Mouse (Mus musculus): ENCODE results near the gene 1700003E16Rik. TPM values are rescaled to one million over a fixed set of nuclear protein-coding genes. Genes with fewer than 3 reads are reported as not detected.

1700003E16Rik gene
- polyA plus RNA-seq, 1 experiment from 2014 or later, result 2.1 TPM

DNA sequence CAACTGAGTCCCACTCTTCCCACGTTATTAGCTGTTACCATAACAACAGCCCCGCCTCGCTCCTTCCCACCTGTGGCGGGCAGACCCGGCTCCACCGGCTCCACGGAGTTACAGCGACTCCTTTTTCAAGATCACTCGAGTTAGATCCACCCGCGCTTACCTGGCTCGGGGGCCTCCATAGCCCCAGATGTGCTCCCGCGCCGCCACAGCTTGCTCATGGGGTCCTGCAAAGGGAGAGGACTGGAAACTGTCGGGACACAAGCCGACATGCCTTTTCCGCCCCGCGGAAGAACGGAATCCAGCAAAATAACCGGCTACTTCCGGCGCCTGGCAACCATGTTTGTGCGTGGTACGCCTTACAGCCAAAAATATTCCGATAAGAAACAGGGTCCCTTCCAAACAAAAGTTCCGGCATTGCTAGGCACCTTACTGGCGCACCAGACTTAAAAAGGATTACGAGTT lies 31.3 kb upstream of the 1700003E16Rik start:
- Histone ChIP-seq H3K27ac (ENCODE audit: low read length) (peak overlapping the region; percentile 62; the same call in 1 of the 2 replicates), H3K4me2 (ENCODE audit: low read depth, low read length) (peak overlapping the region; percentile 85)
- WGBS, result 0% methylated on average over 30 of the region's 30 CpGs

DNA sequence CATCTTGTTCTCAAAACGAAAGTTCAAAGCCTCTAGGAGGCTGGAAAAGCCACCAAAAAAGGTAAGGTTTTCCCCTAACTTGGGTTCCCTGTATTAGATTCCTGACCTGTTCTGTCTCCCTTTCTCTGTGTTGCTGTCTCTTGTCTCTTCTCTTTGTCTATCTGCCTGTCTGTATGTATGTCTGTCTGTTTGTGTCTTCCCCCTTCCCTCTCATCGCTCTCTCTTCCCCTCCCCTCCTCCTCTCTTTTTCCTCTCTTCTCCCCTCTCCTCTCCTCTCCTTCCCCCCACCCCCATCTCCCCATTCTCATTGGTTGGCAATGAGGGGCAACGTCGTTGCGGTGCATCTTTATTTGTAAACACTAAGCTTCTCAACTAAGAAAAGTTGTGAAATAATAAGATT lies 30.9 kb upstream of the 1700003E16Rik start, which contains the start of gene Ino80b:
Gene Ino80b (minus strand): TSS at position 101 of the 400 bp plus-strand sequence.
- Histone ChIP-seq H3K27me3 (ENCODE audit: control insufficient read depth, insufficient read depth, low read length) (no peaks in the 10 kb centered on the region), H3K4me2 (ENCODE audit: low read depth, low read length) (peak within 1 kb of the TSS; percentile 85), H3K27ac (ENCODE audit: low read length) (peak within 1 kb of the TSS; percentile 62; the same call in 1 of the 2 replicates), H3K4me1 (ENCODE audit: control insufficient read depth, insufficient read depth, low read length) (peaks cover 25% of the 10 kb centered on the region), H3K36me3 (ENCODE audit: control insufficient read depth, insufficient read depth, low read length) (no peaks in the 10 kb centered on the region), H3K4me3 (replicated peaks; ENCODE audit: low read length) (peak within 1 kb of the TSS; percentile 80), H3K9me3 (replicated peaks; ENCODE audit: control insufficient read depth, low read length) (no peaks in the 10 kb centered on the region), H3K9ac (ENCODE audit: low read length) (peak within 1 kb of the TSS; percentile 87)
- WGBS, result 20% methylated on average over 5 of the region's 5 CpGs
- ATAC-seq (ENCODE audit: insufficient read depth, low FRiP score), result no peak

More for the DNA sequence above, 31.3 kb upstream of the 1700003E16Rik start:
- Histone ChIP-seq H3K9me3 (replicated peaks; ENCODE audit: control insufficient read depth, low read length) (no peaks in the 10 kb centered on the region), H3K4me1 (ENCODE audit: control insufficient read depth, insufficient read depth, low read length) (peaks cover 29% of the 10 kb centered on the region), H3K36me3 (ENCODE audit: control insufficient read depth, insufficient read depth, low read length) (no peaks in the 10 kb centered on the region), H3K4me3 (replicated peaks; ENCODE audit: low read length) (peak overlapping the region; percentile 80), H3K27me3 (ENCODE audit: control insufficient read depth, insufficient read depth, low read length) (no peaks in the 10 kb centered on the region), H3K9ac (ENCODE audit: low read length) (peak overlapping the region; percentile 87)
- 0 out of 2 replicates have a peak, but pooled peaks have one; percentile 7 for ATAC-seq (ENCODE audit: insufficient read depth, low FRiP score)

DNA sequence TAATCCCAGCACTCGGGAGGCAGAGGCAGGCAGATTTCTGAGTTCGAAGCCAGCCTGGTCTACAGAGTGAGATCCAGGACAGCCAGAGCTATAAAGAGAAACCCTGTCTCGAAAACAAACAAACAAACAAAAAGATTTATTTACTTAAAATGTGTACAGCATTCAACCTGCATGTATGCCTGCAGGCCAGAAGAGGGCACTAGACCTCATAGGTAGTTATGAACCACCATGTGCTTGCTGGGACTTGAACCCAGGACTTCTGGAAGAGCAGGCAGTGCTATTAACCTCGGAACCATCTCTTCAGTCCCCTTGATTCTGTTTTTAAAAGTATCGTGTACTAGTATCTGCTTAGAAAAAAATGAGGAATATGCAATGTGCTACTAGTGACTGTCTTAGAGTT lies 28.8 kb upstream of the 1700003E16Rik start:
- Histone ChIP-seq H3K9me3 (replicated peaks; ENCODE audit: control insufficient read depth, low read length) (no peaks in the 10 kb centered on the region), H3K4me3 (replicated peaks; ENCODE audit: low read length) (no peak overlapping the region), H3K27me3 (ENCODE audit: control insufficient read depth, insufficient read depth, low read length) (no peaks in the 10 kb centered on the region), H3K4me1 (ENCODE audit: control insufficient read depth, insufficient read depth, low read length) (peaks cover 30% of the 10 kb centered on the region), H3K4me2 (ENCODE audit: low read depth, low read length) (no peak overlapping the region), H3K9ac (ENCODE audit: low read length) (no peak overlapping the region), H3K36me3 (ENCODE audit: control insufficient read depth, insufficient read depth, low read length) (no peaks in the 10 kb centered on the region), H3K27ac (ENCODE audit: low read length) (no peak overlapping the region)
- no peak for ATAC-seq (ENCODE audit: insufficient read depth, low FRiP score)
- 94% methylated on average over 5 of the region's 5 CpGs for WGBS

DNA sequence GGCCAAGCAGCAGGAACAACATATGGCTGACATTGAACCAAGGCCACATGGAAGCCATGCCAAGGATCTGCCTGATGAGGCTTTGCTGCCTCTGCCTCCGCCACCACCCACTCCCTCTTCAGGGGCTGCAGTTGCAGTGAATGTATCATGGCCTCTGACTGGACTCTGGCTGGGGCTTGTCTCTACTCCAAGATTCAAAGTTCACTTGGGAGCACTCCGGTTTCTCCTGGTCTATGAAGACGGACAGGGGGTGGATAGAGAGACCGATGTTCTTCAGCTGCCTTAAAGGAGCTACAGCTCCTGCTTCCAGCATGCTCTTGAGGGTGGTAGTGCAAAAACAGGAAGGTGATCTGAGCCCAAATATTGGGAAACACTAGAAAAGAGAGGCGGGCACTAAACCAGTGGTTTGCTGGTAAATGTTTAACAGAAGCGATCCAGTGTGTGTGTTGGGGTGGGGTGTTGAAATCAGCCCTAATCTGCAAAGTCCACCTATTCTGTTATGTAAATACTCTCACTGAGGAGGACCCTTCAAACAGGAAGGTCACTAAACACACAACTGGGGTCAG lies 24.7 kb upstream of the 1700003E16Rik start:
- Histone ChIP-seq H3K9ac (ENCODE audit: low read length) (peak overlapping the region; percentile 34; the same call in 1 of the 2 replicates), H3K4me1 (ENCODE audit: control insufficient read depth, insufficient read depth, low read length) (peaks cover 20% of the 10 kb centered on the region), H3K36me3 (ENCODE audit: control insufficient read depth, insufficient read depth, low read length) (no peaks in the 10 kb centered on the region), H3K27me3 (ENCODE audit: control insufficient read depth, insufficient read depth, low read length) (no peaks in the 10 kb centered on the region), H3K4me3 (replicated peaks; ENCODE audit: low read length) (no peak overlapping the region), H3K4me2 (ENCODE audit: low read depth, low read length) (peak overlapping the region; percentile 25), H3K27ac (ENCODE audit: low read length) (peak overlapping the region; percentile 82), H3K9me3 (replicated peaks; ENCODE audit: control insufficient read depth, low read length) (no peaks in the 10 kb centered on the region)
- ATAC-seq (ENCODE audit: insufficient read depth, low FRiP score), result peak; percentile 59; the same call in 1 of the 2 replicates
- 38% methylated on average over 6 of the region's 6 CpGs for WGBS

DNA sequence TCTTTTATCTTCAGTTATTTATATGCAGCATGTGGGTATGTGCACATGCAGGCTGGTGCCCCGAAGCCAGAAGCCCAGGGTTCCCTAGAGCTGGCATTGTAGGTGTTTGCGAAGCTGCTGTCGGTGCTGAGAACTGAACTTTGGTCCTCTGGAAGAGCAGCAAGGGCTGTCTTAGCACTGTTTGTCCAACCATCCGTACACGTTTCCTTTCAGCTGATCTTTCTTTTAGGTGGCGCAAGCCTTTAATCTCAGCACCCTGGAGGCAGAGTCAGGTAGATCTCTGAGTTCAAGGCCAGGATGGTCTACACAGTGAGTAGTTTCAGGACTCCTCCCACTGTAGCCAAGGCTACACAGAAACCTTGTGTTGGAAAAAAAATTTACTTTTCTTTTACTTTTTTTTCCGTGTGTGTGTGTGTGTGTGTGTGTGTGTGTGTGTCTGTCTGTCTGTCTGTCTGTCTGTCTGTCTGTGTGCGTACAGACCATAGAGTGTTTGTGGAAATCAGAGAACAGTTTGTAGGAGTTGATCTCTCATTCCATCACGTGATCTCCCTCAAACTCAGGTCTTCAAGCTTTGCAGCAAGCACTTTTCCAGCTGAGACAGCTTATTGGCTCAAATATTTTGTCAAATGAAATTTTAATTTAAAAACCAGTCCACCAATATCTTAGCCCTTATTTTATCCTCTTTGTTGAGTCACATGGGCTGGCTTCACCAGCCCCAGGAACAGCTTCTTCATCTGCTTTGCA lies 23.9 kb upstream of the 1700003E16Rik start:
- H3K27me3 ChIP-seq (ENCODE audit: control insufficient read depth, insufficient read depth, low read length), result no peaks in the 10 kb centered on the region
- peak overlapping the region; percentile 6; the same call in 1 of the 2 replicates for H3K4me2 ChIP-seq (ENCODE audit: low read depth, low read length)
- no peaks in the 10 kb centered on the region for H3K9me3 ChIP-seq (replicated peaks; ENCODE audit: control insufficient read depth, low read length)
- ATAC-seq (ENCODE audit: insufficient read depth, low FRiP score), result no peak
- no peak overlapping the region for H3K4me3 ChIP-seq (replicated peaks; ENCODE audit: low read length)
- H3K4me1 ChIP-seq (ENCODE audit: control insufficient read depth, insufficient read depth, low read length), result peaks cover 20% of the 10 kb centered on the region
- H3K27ac ChIP-seq (ENCODE audit: low read length), result peak overlapping the region; percentile 82
- 68% methylated on average over 9 of the region's 9 CpGs for WGBS
- no peaks in the 10 kb centered on the region for H3K36me3 ChIP-seq (ENCODE audit: control insufficient read depth, insufficient read depth, low read length)
- H3K9ac ChIP-seq (ENCODE audit: low read length), result no peak overlapping the region

DNA sequence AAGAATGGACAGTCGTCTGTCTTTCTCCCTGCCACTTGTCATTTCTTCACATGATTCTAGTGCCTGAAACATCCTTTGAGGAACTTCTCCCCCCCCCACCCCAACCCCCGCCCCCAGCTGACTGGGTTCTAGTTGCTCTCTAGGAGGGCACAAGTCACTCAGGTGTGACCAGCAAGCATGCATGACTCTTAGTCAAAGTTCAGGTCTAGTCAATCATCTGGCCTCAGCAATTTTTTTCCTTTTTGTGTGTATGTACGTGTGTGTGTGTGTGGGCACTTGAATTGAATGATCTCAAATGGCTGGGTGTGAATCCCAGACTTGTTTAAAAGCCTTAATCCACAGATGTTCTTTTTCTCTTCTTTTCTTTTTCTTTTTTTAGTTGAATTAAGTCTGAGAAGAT lies 22.0 kb upstream of the 1700003E16Rik start:
- Histone ChIP-seq H3K4me3 (replicated peaks; ENCODE audit: low read length) (no peak overlapping the region), H3K9me3 (replicated peaks; ENCODE audit: control insufficient read depth, low read length) (no peaks in the 10 kb centered on the region), H3K4me1 (ENCODE audit: control insufficient read depth, insufficient read depth, low read length) (peaks cover 35% of the 10 kb centered on the region), H3K4me2 (ENCODE audit: low read depth, low read length) (no peak overlapping the region), H3K36me3 (ENCODE audit: control insufficient read depth, insufficient read depth, low read length) (no peaks in the 10 kb centered on the region), H3K9ac (ENCODE audit: low read length) (no peak overlapping the region), H3K27me3 (ENCODE audit: control insufficient read depth, insufficient read depth, low read length) (no peaks in the 10 kb centered on the region), H3K27ac (ENCODE audit: low read length) (0 out of 2 replicates have a peak overlapping the region, but pooled peaks have one; percentile 99)
- no peak for ATAC-seq (ENCODE audit: insufficient read depth, low FRiP score)
- 60% methylated on average over 3 of the region's 3 CpGs for WGBS

DNA sequence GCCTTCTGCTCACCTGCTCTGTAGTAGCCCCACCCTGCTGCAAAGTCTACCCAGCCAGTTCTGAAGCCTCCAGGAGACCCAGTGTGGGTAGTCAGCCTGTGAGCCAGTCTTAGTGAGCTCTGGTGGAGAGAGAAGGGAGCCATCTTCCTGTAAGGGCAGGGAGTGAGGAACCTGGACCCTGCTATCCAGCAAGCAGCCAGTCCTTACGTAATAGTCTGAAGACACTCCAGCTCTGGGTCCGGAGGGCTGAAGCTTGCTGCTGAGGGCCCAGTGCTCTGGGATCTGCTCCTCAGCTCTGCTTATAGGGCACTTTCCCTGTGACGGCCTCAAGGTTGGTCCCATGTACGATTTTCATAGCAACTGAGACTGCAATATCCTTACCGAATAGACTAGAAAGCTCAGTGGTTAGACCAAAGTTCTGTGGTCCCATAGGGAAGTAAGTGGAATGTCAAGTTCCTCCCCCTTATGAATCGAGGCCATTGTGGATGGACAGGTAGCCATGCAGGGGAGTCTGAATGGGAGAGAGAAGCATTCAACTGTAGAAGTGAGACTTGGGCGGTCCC lies 21.2 kb upstream of the 1700003E16Rik start, which contains the start of gene Rtkn:
Gene Rtkn (plus strand): TSS at position 513 of the 563 bp plus-strand sequence.
- H3K27ac ChIP-seq (ENCODE audit: low read length), result peak within 1 kb of the TSS; percentile 99
- H3K4me1 ChIP-seq (ENCODE audit: control insufficient read depth, insufficient read depth, low read length), result peaks cover 35% of the 10 kb centered on the region
- H3K27me3 ChIP-seq (ENCODE audit: control insufficient read depth, insufficient read depth, low read length), result no peaks in the 10 kb centered on the region
- H3K4me3 ChIP-seq (replicated peaks; ENCODE audit: low read length), result peak within 1 kb of the TSS; percentile 54
- H3K9me3 ChIP-seq (replicated peaks; ENCODE audit: control insufficient read depth, low read length), result no peaks in the 10 kb centered on the region
- peak within 1 kb of the TSS; percentile 85 for H3K9ac ChIP-seq (ENCODE audit: low read length)
- no peak for ATAC-seq (ENCODE audit: insufficient read depth, low FRiP score)
- H3K36me3 ChIP-seq (ENCODE audit: control insufficient read depth, insufficient read depth, low read length), result no peaks in the 10 kb centered on the region
- H3K4me2 ChIP-seq (ENCODE audit: low read depth, low read length), result peak within 1 kb of the TSS; percentile 66
- WGBS, result 64% methylated on average over 7 of the region's 7 CpGs

DNA sequence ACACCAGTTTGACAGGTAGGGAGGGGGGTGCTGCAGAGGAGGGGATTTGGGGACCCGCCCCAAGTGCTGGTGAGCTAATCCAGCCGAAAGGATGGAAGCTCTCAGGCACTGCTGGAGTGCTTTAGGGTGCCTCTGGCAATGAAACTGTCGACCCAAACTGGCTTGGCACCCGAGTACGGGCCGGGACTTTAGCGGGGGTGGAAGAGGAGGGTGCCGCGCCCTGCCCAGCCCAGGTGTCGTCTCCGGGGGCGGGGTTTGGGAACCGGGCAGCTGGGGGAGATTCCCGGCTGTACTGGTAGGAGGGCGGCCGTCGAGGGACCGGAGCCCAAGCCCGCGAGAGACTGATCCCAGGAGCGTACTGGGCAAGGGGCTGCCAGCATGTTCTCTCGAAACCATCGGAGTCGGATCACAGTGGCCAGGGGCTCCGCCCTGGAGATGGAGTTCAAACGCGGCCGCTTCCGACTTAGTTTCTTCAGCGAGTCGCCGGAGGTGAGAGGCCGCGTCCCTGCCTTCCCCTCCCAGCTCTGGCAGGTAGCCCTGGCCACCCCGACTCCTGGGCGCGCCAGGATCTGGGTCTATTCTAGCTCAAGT lies 20.5 kb upstream of the 1700003E16Rik start:
- no peaks in the 10 kb centered on the region for H3K9me3 ChIP-seq (replicated peaks; ENCODE audit: control insufficient read depth, low read length)
- peak; percentile 4; the same call in 1 of the 2 replicates for ATAC-seq (ENCODE audit: insufficient read depth, low FRiP score)
- H3K4me2 ChIP-seq (ENCODE audit: low read depth, low read length), result peak overlapping the region; percentile 66
- H3K36me3 ChIP-seq (ENCODE audit: control insufficient read depth, insufficient read depth, low read length), result no peaks in the 10 kb centered on the region
- H3K4me1 ChIP-seq (ENCODE audit: control insufficient read depth, insufficient read depth, low read length), result peaks cover 35% of the 10 kb centered on the region
- no peaks in the 10 kb centered on the region for H3K27me3 ChIP-seq (ENCODE audit: control insufficient read depth, insufficient read depth, low read length)
- WGBS, result 4% methylated on average over 37 of the region's 37 CpGs
- H3K9ac ChIP-seq (ENCODE audit: low read length), result peak overlapping the region; percentile 85
- H3K27ac ChIP-seq (ENCODE audit: low read length), result peak overlapping the region; percentile 99
- H3K4me3 ChIP-seq (replicated peaks; ENCODE audit: low read length), result peak overlapping the region; percentile 54

Measured in stomach, embryonic 16.5 days (tissue).